Mouse (Mus musculus): ENCODE data around the gene Slc3a2.

DNA sequence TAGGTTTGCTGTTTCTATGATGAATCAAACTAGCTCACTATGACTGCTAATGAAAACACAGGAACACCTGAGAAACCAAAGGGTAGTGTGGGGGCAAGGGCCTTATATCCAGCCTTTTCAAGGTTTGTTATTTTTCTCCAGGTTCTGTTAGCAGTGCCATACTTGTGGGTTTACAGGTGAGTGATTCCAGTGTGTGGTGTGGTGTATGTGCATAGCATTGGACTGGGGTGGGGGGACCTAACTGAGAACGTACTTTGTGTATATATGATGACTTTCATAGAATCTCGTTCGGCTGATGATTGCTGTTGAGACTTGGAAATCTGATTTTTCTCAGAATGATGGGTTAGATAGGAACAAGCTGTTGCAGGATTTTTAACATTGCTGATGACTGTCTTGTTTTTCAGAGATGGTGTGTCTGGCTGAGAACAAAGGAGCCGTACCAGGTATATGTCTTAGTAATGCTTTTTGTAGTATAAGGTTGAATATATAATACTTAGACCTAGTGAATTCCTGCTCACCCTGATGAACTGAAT is 2.0 kb upstream of the Slc3a2 start:
- TF ChIP-seq POLR2A (IDR thresholded peaks at IDR 0.05; ENCODE audit: insufficient read depth, low read depth, low read length): no peak
- TF ChIP-seq CTCF (IDR thresholded peaks at IDR 0.05): no peak
- TF ChIP-seq EP300 (IDR thresholded peaks at IDR 0.05; ENCODE audit: insufficient read depth, low read depth, low read length): no peak
